In genomic region chr6:76352141-76352540, GRCm38 (mm10) we compare ENCODE assay signal across 26 mouse cellular contexts.
"Had no signal": no experiment of that assay in that cellular context is flagged by ENCODE, and none has a peak within 500 bp of the region (broad histone marks: within the 10 kb centered on the region; RNA-seq: fewer than 3 reads in every experiment).

No protein-coding gene starts in this region.

- H3K9me3 ChIP-seq: heart, embryonic 10.5 days; heart, embryonic 12.5 days; hindbrain, embryonic 10.5 days; hindbrain, embryonic 12.5 days; limb, embryonic 10.5 days; limb, embryonic 12.5 days; liver, embryonic 13.5 days; liver, embryonic 15.5 days had no signal

- H3K4me2 ChIP-seq: heart, embryonic 12.5 days; hindbrain, embryonic 12.5 days; hindbrain, embryonic 14.5 days; limb, embryonic 12.5 days; liver, embryonic 11.5 days; liver, embryonic 13.5 days; liver, embryonic 15.5 days had no signal

- H3K36me3 ChIP-seq: heart, embryonic 10.5 days; heart, embryonic 12.5 days; hindbrain, embryonic 10.5 days; hindbrain, embryonic 12.5 days; limb, embryonic 10.5 days; limb, embryonic 12.5 days; liver, embryonic 13.5 days; liver, embryonic 15.5 days had no signal

- H3K9ac ChIP-seq: heart, embryonic 12.5 days; hindbrain, embryonic 12.5 days; hindbrain, embryonic 14.5 days; limb, embryonic 12.5 days; liver, embryonic 13.5 days; liver, embryonic 15.5 days; liver, postnatal 0 days had no signal

- H3K27ac ChIP-seq: gastrocnemius, adult 2 months; heart, embryonic 10.5 days; hindbrain, embryonic 10.5 days; hindbrain, embryonic 12.5 days; hindbrain, embryonic 14.5 days; kidney, postnatal 0 days; layer of hippocampus, adult 2 months; left cerebral cortex, adult 2 months; limb, embryonic 10.5 days; limb, embryonic 12.5 days; liver, embryonic 13.5 days; liver, embryonic 15.5 days had no signal

- H3K4me1 ChIP-seq: heart, embryonic 10.5 days; heart, embryonic 12.5 days; hindbrain, embryonic 10.5 days; hindbrain, embryonic 12.5 days; limb, embryonic 10.5 days; limb, embryonic 12.5 days; liver, embryonic 13.5 days; liver, embryonic 15.5 days had no signal

- H3K4me3 ChIP-seq: gastrocnemius, adult 2 months; heart, embryonic 10.5 days; heart, embryonic 12.5 days; hindbrain, embryonic 10.5 days; hindbrain, embryonic 12.5 days; layer of hippocampus, adult 2 months; left cerebral cortex, adult 2 months; limb, embryonic 10.5 days; limb, embryonic 12.5 days; liver, embryonic 13.5 days; liver, embryonic 15.5 days had no signal

- H3K27me3 ChIP-seq: heart, embryonic 12.5 days; hindbrain, embryonic 12.5 days; limb, embryonic 12.5 days; liver, embryonic 13.5 days; liver, embryonic 15.5 days had no signal

- ATAC-seq: hindbrain, embryonic 16.5 days; inflammation-experienced regulatory T-cells, adult 6 months; liver, postnatal 0 days had no signal

- DNase-seq: gastrocnemius, adult 2 months; gastrocnemius, postnatal 10 days; gastrocnemius, postnatal 25 days; heart, adult 18-20 months; heart, postnatal 10 days; heart, postnatal 4 days; kidney, adult 2 months; kidney, postnatal 25 days; kidney, postnatal 4 days; liver; liver, embryonic 13.5 days; liver, postnatal 0 days had no signal
